Mouse (Mus musculus) activated CD4-positive, CD25-positive, alpha-beta regulatory T cell (primary cell): ENCODE results near the gene Stn1. TPM values are rescaled to one million over a fixed set of nuclear protein-coding genes. Genes with fewer than 3 reads are reported as not detected.

Source experiments
- polyA plus RNA-seq, 2 experiments: library from polyadenylated mRNA; unstranded; fragments of 100-300 nt; shearing (Covaris generic); gene quantifications; one replicate each; pipeline ENCODE4 v1.2.1; 2017

Gene Stn1
- 10 to 100 TPM; 37.7 to 38.8 TPM for polyA plus RNA-seq

DNA sequence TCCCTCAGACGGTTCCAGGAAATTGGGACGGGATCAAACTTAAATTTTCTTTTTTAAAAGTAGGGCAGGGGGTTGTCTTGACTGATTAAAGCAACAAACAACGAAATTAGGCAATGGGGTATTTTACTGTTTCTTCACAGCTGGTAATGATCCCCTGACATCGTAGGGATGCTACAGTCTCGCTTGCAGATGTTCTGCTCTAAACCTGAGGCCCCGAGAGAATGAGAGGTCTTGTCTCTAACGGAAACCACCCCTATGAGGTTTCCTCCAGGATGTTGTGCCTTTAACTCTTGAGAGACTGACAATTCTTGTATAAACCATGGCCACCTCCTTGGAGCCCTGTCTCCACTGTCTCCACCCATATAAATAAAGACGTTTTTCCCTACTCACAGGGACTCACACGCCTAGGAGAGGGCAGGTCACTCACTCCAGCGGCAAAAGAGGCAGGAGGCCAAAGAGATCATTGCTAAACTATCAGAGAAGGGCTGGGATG, at the start of gene Stn1:
Gene Stn1 (minus strand): TSS at position 208 of the 493 bp plus-strand sequence.

DNA sequence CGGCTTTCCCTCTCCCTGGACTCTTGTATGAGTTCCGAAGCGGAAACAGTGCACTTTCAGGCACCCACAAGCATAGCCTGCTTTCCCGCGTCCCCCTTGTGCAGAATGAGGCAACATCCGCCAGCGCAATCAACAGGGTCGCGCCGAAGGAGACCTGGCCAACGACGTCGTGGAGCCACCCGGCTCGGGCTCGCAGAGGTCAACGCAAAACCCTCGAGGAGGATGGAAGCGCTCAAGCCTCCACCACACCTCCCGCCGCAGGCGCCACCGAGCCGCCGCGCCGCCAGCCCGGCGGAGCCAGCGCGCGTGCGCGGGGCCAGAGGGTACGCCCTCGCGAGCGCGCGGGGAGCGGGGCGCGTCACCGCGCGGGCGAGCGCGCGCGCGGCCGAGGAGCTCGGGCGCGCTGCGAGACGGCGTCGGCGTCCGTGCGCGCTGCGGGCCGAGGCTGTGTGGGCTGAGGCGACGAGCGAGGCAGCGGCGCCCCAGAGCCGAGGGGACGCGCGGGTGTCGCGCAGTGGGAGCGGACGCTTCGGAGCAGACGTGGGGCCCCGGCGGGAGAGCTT, 42.0 kb upstream of the Stn1 start, which contains the start of gene Slk:
Gene Slk (plus strand): TSS at position 454 of the 563 bp plus-strand sequence.

DNA sequence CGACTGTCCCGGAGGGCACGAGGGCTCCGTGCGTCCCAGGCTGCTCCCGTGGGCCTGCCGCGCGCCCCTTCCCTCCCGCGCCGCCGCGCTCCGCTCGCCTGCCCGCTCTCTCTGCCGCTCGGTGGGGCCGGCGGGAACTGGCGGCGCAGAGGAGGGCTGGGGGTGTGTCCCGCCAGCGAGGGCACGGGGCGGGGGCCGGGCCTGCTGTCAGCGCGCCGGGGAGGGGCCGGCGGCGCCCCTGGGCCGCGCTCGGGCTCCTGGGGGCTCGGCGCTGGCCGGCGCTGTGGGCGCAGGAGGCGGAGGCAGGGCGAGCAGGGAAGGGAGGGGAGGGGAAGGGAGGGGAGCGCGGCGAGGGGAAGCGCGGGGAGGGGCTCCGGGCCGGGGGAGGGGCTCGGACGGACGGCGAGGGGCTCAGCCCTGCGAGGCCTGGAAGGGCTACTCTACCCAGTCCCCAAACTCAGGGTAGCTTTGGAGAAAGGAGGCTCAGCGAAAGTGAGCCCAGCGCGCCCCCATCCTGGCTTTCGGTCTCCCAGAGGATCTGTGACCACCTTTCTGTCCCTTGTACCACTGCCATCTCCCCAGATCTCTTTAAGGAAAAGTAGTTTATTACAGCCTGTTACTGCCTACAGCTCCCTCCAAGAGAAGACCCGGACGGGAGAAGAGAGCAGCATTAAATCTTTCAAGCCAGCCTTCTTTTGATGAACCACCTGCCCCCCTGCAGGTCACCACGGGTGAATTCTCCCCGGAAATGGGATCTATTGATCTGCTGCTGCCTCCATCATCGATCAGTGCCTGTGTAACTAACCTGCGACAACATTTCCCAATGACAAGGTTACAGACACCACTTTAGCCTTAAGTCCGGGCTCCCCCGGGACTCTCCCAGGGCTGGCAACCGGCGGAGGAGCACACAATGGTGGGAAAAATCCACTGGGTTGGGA, 72.7 kb downstream of the Stn1 start, which contains the start of gene Sh3pxd2a:
Gene Sh3pxd2a (minus strand): TSS at position 98 of the 938 bp plus-strand sequence.

Other genes starting within 250 kb of the Stn1 start
- gene Sh3pxd2a, start 73.1 kb downstream of the Stn1 start, polyA plus RNA-seq, result 1 to 10 TPM; 1.2 to 1.7 TPM
- gene Slk, start 42.2 kb upstream of the Stn1 start, polyA plus RNA-seq, result 10 to 100 TPM; 43.7 to 49.1 TPM
- under 1 TPM; 0.16 to 0.34 TPM for gene Col17a1, start 154.6 kb upstream of the Stn1 start, polyA plus RNA-seq
- gene Sfr1, start 194.2 kb upstream of the Stn1 start, polyA plus RNA-seq, result 100 to 1,000 TPM; 138 to 165 TPM